Comparison of ENCODE assay signal across 12 mouse cellular contexts in the genomic region with DNA sequence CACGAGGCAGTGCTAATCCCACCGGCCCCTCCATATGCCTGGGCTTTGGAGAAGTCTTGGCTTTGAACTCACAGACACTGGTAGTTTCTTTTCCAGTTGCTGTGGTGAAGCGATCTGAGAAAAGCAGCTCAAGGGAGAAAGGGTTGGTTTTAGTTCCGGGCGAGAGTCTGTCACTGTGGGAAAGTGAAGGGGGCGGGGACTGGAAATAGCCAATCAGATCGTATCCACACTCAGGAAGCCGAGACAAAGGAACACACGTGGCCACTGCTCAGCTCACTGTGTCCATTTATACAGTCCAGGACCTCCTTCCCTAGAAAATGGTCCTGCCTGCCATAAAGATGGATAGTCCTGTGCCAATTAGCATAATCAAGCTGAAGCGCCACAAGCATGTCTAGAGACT. TPM values are rescaled to one million over a fixed set of nuclear protein-coding genes. Genes with fewer than 3 reads are reported as not detected.
DNase-seq lines count a peak whose midpoint lies in the region; ATAC-seq and TF ChIP-seq lines count a peak whose summit lies in the region.
"Had no signal": no experiment of that assay in that cellular context is flagged by ENCODE, and none has a peak within 500 bp of the region (broad histone marks: within the 10 kb centered on the region; RNA-seq: fewer than 3 reads in every experiment).

No protein-coding gene starts in this region.

- peak overlapping the region; percentile 10 for H3K27ac ChIP-seq in gastrocnemius, adult 2 months
- H3K27ac ChIP-seq in liver, adult 2 months (replicated peaks; ENCODE audit: insufficient read depth, low read depth, low read length): no peak overlapping the region
- no peak overlapping the region for H3K27ac ChIP-seq in liver, embryonic 11.5 days (ENCODE audit: low read depth, low read length)
- H3K27ac ChIP-seq in limb, embryonic 14.5 days (replicated peaks; ENCODE audit: low read depth, low read length): peak overlapping the region; percentile 52
- H3K27ac ChIP-seq: intestine, embryonic 15.5 days had no signal

- no peak for TF ChIP-seq POLR2A in liver, adult 2 months (IDR thresholded peaks at IDR 0.05; ENCODE audit: extremely low read depth, insufficient read depth, low read length)
- TF ChIP-seq POLR2A in brain, embryonic 14.5 days (IDR thresholded peaks at IDR 0.05; ENCODE audit: borderline replicate concordance, extremely low read depth, insufficient read depth, insufficient read length, poor library complexity, severe bottlenecking): no peak
- TF ChIP-seq POLR2A in limb, embryonic 14.5 days (IDR thresholded peaks at IDR 0.05; ENCODE audit: borderline replicate concordance, extremely low read depth, insufficient read depth, insufficient read length): no peak

- peak overlapping the region; percentile 47; the same call in 1 of the 2 replicates for H3K4me3 ChIP-seq in gastrocnemius, adult 2 months
- H3K4me3 ChIP-seq in liver, adult 2 months (ENCODE audit: insufficient read depth, low read depth, low read length): no peak overlapping the region
- no peak overlapping the region for H3K4me3 ChIP-seq in liver, embryonic 11.5 days (ENCODE audit: low read depth, low read length)
- no peak overlapping the region for H3K4me3 ChIP-seq in limb, embryonic 14.5 days (replicated peaks; ENCODE audit: low read length)
- H3K4me3 ChIP-seq: intestine, embryonic 15.5 days had no signal

- no peaks in the 10 kb centered on the region for H3K79me2 ChIP-seq in liver, adult 2 months (ENCODE audit: control insufficient read depth, insufficient read depth, low read length)

- no peak overlapping the region for H3K9ac ChIP-seq in liver, adult 2 months (ENCODE audit: low read depth, low read length)
- no peak overlapping the region for H3K9ac ChIP-seq in liver, embryonic 11.5 days (ENCODE audit: low read depth, low read length)
- H3K9ac ChIP-seq in limb, embryonic 14.5 days (ENCODE audit: low read depth, low read length, severe bottlenecking): no peak overlapping the region
- H3K9ac ChIP-seq: intestine, embryonic 15.5 days had no signal

- H3K4me2 ChIP-seq in liver, embryonic 11.5 days: no peak overlapping the region
- H3K4me2 ChIP-seq in limb, embryonic 14.5 days (replicated peaks; ENCODE audit: low read depth, low read length, severe bottlenecking): no peak overlapping the region
- H3K4me2 ChIP-seq: intestine, embryonic 15.5 days had no signal

- ATAC-seq in liver, embryonic 11.5 days (replicated peaks; ENCODE audit: low FRiP score): no peak
- no peak for ATAC-seq in limb, embryonic 14.5 days (ENCODE audit: low FRiP score, low read depth)
- no peak for ATAC-seq in granulocyte monocyte progenitor cell, adult 5-6 weeks (replicated peaks; ENCODE audit: poor library complexity, severe bottlenecking)
- ATAC-seq: intestine, embryonic 15.5 days had no signal

- no peaks in the 10 kb centered on the region for H3K36me3 ChIP-seq in liver, adult 2 months (ENCODE audit: control insufficient read depth, insufficient read depth, low read length)
- H3K36me3 ChIP-seq in liver, embryonic 11.5 days (ENCODE audit: control insufficient read depth, insufficient read depth, low read length): no peaks in the 10 kb centered on the region
- no peaks in the 10 kb centered on the region for H3K36me3 ChIP-seq in limb, embryonic 14.5 days (ENCODE audit: control insufficient read depth, insufficient read depth, low read length)
- H3K36me3 ChIP-seq: intestine, embryonic 15.5 days had no signal

- no peaks in the 10 kb centered on the region for H3K9me3 ChIP-seq in liver, embryonic 11.5 days (ENCODE audit: control insufficient read depth, low read length)
- H3K9me3 ChIP-seq in limb, embryonic 14.5 days (ENCODE audit: control insufficient read depth, low read length): no peaks in the 10 kb centered on the region
- H3K9me3 ChIP-seq: intestine, embryonic 15.5 days had no signal

- peaks cover 9% of the 10 kb centered on the region; the same call in 1 of the 2 replicates for H3K4me1 ChIP-seq in liver, adult 2 months (ENCODE audit: control insufficient read depth, insufficient read depth, low read length)
- no peaks in the 10 kb centered on the region for H3K4me1 ChIP-seq in liver, embryonic 11.5 days (replicated peaks; ENCODE audit: control insufficient read depth, insufficient read depth, low read length)
- peaks cover 20% of the 10 kb centered on the region for H3K4me1 ChIP-seq in limb, embryonic 14.5 days (ENCODE audit: control insufficient read depth, insufficient read depth, low read length)
- H3K4me1 ChIP-seq: intestine, embryonic 15.5 days had no signal

- peaks cover 6% of the 10 kb centered on the region; the same call in 1 of the 2 replicates for H3K27me3 ChIP-seq in liver, adult 2 months (ENCODE audit: control insufficient read depth, insufficient read depth, low read length)
- no peaks in the 10 kb centered on the region for H3K27me3 ChIP-seq in liver, embryonic 11.5 days (replicated peaks; ENCODE audit: control insufficient read depth, insufficient read depth, low read length)
- no peaks in the 10 kb centered on the region for H3K27me3 ChIP-seq in limb, embryonic 14.5 days (ENCODE audit: control insufficient read depth, insufficient read depth, low read length)
- H3K27me3 ChIP-seq: intestine, embryonic 15.5 days had no signal

- intact Hi-C loops in gastrocnemius, adult 2 months (cut with DNase I): no loop called here

- 75% methylated on average over 10 of the region's 10 CpGs for WGBS in liver, adult 2 months
- WGBS in liver, embryonic 11.5 days: 78% methylated on average over 10 of the region's 10 CpGs
- 85% methylated on average over 10 of the region's 10 CpGs for WGBS in limb, embryonic 14.5 days

- no peak for TF ChIP-seq CTCF in gastrocnemius, adult 2 months (IDR thresholded peaks at IDR 0.05)
- TF ChIP-seq CTCF in liver, adult 2 months (IDR thresholded peaks at IDR 0.05; ENCODE audit: low read depth, low read length): no peak
- TF ChIP-seq CTCF in brain, embryonic 14.5 days (IDR thresholded peaks at IDR 0.05; ENCODE audit: borderline replicate concordance, extremely low read depth, insufficient read depth, insufficient read length): no peak

- no peak for DNase-seq in gastrocnemius, adult 2 months
- DNase-seq in gastrocnemius, postnatal 4 days (ENCODE audit: low spot score in 2 of 2): no peak
- DNase-seq in liver, adult 2 months (ENCODE audit: extremely low read depth, low read depth, low spot score): peak; percentile 15
- no peak for DNase-seq in liver, embryonic 11.5 days (ENCODE audit: low spot score)
- DNase-seq in brain, embryonic 14.5 days (ENCODE audit: low read depth): peak; percentile 58
- no peak for DNase-seq in limb, embryonic 14.5 days (ENCODE audit: low spot score)
- no peak for DNase-seq in cerebellum, adult 9-10 months
- DNase-seq: gastrocnemius, postnatal 36 days; kidney, postnatal 4 days; right cerebral cortex, postnatal 25 days had no signal

RNA-seq across cellular contexts. Expression of gene Tgfbr2, which starts 57.2 kb away (rescaled TPM):
- total RNA-seq in gastrocnemius, adult 2 months (2021): 10 to 100 TPM; 18.4 to 23.5 TPM
- 10 to 100 TPM; 69.6 to 71.1 TPM for total RNA-seq in gastrocnemius, postnatal 4 days (2021)
- total RNA-seq in liver, adult 2 months (2014; rRNA removed): 8.3 and 10.3 TPM in 2 replicates
- polyA plus RNA-seq in liver, adult 2 months (2012; rRNA removed): 5.7 and 8.2 TPM in 2 replicates
- 9.5 and 10.5 TPM in 2 replicates for polyA plus RNA-seq in liver, embryonic 11.5 days (2014; fragmentation: Nextera tagmentation; extraction: Ambion mirVana)
- 9.1 and 13.6 TPM in 2 replicates for polyA plus RNA-seq in brain, embryonic 14.5 days (2012; rRNA removed)
- 58.8 and 73.8 TPM in 2 replicates for polyA plus RNA-seq in limb, embryonic 14.5 days (2012; rRNA removed)
- polyA plus RNA-seq in limb, embryonic 14.5 days (2014; fragmentation: Nextera tagmentation; extraction: Ambion mirVana): 67.2 and 71.5 TPM in 2 replicates
- total RNA-seq in granulocyte monocyte progenitor cell, adult 5-6 weeks (2014; fragmentation: Nextera tagmentation): 6.8 and 9.5 TPM in 2 replicates
- 4.3 and 6.5 TPM in 2 replicates for total RNA-seq in granulocyte monocyte progenitor cell, adult 5-6 weeks (2017)

Comparison
In these comparisons a context has a peak if more than half of its experiments do, and no peak if none do; other contexts are left out.
1. DNase-seq: peak in liver, adult 2 months (single experiment) and brain, embryonic 14.5 days (single experiment); none in gastrocnemius, adult 2 months (single experiment), gastrocnemius, postnatal 4 days (0 of 2), liver, embryonic 11.5 days (single experiment), limb, embryonic 14.5 days (single experiment) and cerebellum, adult 9-10 months (single experiment).
2. H3K27ac ChIP-seq: peak in gastrocnemius, adult 2 months (single experiment) and limb, embryonic 14.5 days (single experiment); none in liver, adult 2 months (single experiment) and liver, embryonic 11.5 days (single experiment).